Mouse (Mus musculus) stomach, embryonic 15.5 days (tissue): ENCODE results near the gene Nprl3. TPM values are rescaled to one million over a fixed set of nuclear protein-coding genes. Genes with fewer than 3 reads are reported as not detected.

Source experiments
- ATAC-seq: fragments of 200-750 bp; cut with Nextera tagmentation; 2 replicates; pipeline ENCODE4 v1.8.0; 2017; ENCODE audit warnings: low read depth, moderate number of reproducible peaks, moderate TSS enrichment; ENCODE audit not compliant: insufficient read depth, low FRiP score
- H3K27ac ChIP-seq: fragments of 300-500 bp; sonication (generic); 2 replicates; pipeline ENCODE4 v1.5.1; 2015; ENCODE audit warnings: mild to moderate bottlenecking, inconsistent platforms
- H3K27me3 ChIP-seq: fragments of 300-500 bp; sonication (generic); replicated peaks from 2 replicates; pipeline ENCODE4 v1.6.1; 2015; ENCODE audit warnings: inconsistent platforms
- H3K36me3 ChIP-seq: fragments of 300-500 bp; sonication (generic); 2 replicates; pipeline ENCODE4 v1.6.1; 2015; ENCODE audit warnings: inconsistent platforms
- H3K4me1 ChIP-seq: fragments of 300-500 bp; sonication (generic); 2 replicates; pipeline ENCODE4 v1.6.1; 2015; ENCODE audit warnings: inconsistent platforms
- H3K4me2 ChIP-seq: fragments of 300-500 bp; sonication (generic); 2 replicates; pipeline ENCODE4 v1.6.1; 2015; ENCODE audit warnings: mild to moderate bottlenecking, inconsistent platforms
- H3K4me3 ChIP-seq: fragments of 300-500 bp; sonication (generic); replicated peaks from 2 replicates; pipeline ENCODE4 v1.5.1; 2015; ENCODE audit warnings: inconsistent platforms
- H3K9ac ChIP-seq: fragments of 300-500 bp; sonication (generic); 2 replicates; pipeline ENCODE4 v1.6.1; 2015; ENCODE audit warnings: inconsistent platforms
- H3K9me3 ChIP-seq: fragments of 300-500 bp; sonication (generic); 2 replicates; pipeline ENCODE4 v1.6.1; 2016; ENCODE audit warnings: inconsistent platforms
- WGBS: fragments of 180-500 bp; shearing (Covaris S2); methylation state at CpG from one replicate; pipeline ENCODE4 v1.1.7; 2015; 5-methylcytosine and 5-hydroxymethylcytosine counted together
- polyA plus RNA-seq: library from polyadenylated mRNA; unstranded; fragments of >200 nt; fragmentation: Nextera tagmentation; extraction: Ambion mirVana; gene quantifications from 2 replicates; pipeline ENCODE4 v1.2.1, GENCODE M21; 2015

Gene Nprl3
- polyA plus RNA-seq, 1 experiment from 2014 or later = 35.6 TPM

DNA sequence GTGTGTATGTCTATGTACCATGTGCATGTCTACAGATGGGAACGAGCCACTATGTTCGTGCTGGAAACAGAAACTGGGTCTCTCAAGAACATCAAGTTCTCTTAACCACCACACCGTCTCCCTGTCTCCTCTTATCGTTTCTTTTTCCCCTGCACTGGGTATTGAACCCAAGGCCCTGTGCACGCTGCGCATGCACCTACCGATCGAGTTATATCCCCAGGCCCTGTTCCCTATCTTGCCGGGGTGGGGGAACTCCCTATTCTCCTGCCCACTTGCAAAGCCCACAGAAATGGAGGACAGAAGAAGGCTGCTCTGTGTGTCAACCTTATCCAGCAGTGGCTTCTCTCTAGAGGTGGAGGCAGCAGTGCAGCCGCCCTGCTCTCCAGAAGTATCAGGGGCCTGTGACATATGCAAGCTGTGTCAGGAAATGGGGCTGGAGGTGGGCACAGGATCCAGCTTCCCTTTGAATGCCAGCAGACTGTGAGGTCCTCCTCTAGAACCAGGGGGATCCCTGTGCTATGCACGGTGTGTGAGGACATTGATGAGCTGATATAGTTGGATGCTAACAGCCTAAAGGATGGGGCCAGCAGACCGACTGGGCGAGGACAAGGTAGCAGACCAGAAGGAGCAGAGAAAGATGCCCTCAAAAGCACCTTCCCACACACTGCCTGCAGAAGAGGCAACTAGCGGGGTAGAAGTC lies 69.1 kb downstream of the Nprl3 start:
- no peaks in the 10 kb centered on the region for H3K27me3 ChIP-seq
- 70% methylated on average over 14 of the region's 14 CpGs for WGBS
- no peak overlapping the region for H3K4me3 ChIP-seq
- H3K9me3 ChIP-seq = no peaks in the 10 kb centered on the region
- no peak overlapping the region for H3K9ac ChIP-seq
- H3K36me3 ChIP-seq = no peaks in the 10 kb centered on the region
- no peak overlapping the region for H3K27ac ChIP-seq
- no peak overlapping the region for H3K4me2 ChIP-seq
- H3K4me1 ChIP-seq = no peaks in the 10 kb centered on the region
- ATAC-seq = no peak

DNA sequence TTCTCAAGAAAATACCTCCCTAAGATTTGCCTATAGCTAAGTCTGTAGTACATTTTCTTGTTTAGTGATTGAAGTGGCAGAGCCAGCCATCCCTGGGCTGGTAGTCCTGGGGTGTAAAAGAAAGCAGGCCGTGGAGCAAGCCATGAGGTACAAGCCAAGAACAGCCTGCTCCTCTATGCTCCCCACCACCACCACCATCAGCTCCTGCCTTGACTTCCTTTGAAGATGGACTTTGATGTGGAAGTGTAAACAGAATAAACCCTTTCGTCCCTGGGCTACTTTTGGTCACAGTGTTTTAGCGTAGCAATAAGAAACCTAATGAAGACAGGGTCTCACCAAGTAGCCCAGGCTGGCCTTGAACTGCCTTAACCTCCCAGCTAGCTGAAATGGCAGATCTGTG lies 69.7 kb downstream of the Nprl3 start:
- H3K4me1 ChIP-seq = no peaks in the 10 kb centered on the region
- H3K4me2 ChIP-seq = no peak overlapping the region
- 41% methylated on average over 3 of the region's 3 CpGs for WGBS
- no peaks in the 10 kb centered on the region for H3K9me3 ChIP-seq
- no peak overlapping the region for H3K27ac ChIP-seq
- H3K9ac ChIP-seq = no peak overlapping the region
- H3K4me3 ChIP-seq = no peak overlapping the region
- no peaks in the 10 kb centered on the region for H3K36me3 ChIP-seq
- no peaks in the 10 kb centered on the region for H3K27me3 ChIP-seq
- no peak for ATAC-seq

DNA sequence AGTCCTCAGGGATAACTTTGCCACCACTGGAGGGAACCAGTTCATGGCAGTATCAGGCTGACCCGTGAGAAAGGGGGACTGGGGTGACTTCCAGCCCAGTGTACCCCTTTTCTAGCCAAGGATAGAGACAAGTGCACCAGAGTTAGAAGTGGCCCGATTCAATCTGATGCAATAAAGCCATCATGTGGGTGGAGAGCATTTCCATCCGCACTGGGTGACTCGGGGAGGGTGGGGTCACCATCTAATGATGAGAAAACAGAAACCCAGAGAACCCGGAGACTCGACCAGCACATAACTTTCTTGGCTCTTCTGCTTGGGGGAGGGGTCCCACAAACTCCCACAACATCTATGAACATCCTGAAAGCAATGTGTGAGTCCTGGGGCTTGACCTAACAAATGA lies 70.8 kb downstream of the Nprl3 start:
- WGBS = 65% methylated on average over 6 of the region's 6 CpGs
- no peak for ATAC-seq
- Histone ChIP-seq H3K27me3 (no peaks in the 10 kb centered on the region), H3K4me1 (no peaks in the 10 kb centered on the region), H3K4me2 (no peak overlapping the region), H3K36me3 (no peaks in the 10 kb centered on the region), H3K27ac (no peak overlapping the region), H3K9me3 (no peaks in the 10 kb centered on the region), H3K4me3 (no peak overlapping the region), H3K9ac (no peak overlapping the region)

DNA sequence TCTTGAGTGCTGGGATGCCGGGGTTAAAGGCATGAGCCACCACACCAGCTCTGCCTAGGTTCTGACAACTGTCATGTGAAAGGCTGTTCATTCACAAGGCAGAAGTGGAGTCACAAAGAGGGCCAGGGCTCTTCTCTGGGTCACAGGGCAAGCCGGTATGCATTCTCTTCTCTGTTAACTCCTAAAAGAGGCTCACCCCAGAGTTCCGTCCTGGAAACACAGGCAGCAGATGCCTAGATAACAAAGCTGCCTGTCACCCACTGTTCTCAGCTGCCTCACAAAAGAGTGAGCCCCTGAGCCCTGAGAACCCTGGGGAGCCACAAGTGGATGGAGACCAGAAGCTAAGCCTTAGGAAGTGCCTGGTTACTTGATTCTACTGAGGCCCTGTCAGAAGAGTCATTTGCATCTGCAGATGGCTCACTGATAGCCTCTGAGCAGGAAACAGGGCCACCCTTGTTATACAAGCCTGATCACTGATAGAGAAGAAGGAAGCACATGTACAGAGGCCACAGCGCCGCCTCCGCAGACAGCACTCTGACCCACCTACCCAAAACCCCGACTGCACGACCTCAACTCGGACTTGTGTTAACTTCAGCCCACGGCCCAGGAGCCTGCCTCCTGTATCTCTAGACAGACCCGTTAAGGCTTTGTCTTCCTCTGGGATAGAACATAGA lies 71.5 kb downstream of the Nprl3 start:
- Histone ChIP-seq H3K36me3 (no peaks in the 10 kb centered on the region), H3K4me3 (no peak overlapping the region), H3K9me3 (no peaks in the 10 kb centered on the region), H3K4me1 (no peaks in the 10 kb centered on the region), H3K9ac (no peak overlapping the region), H3K27ac (no peak overlapping the region), H3K4me2 (no peak overlapping the region), H3K27me3 (no peaks in the 10 kb centered on the region)
- WGBS = 26% methylated on average over 11 of the region's 11 CpGs
- ATAC-seq = no peak

DNA sequence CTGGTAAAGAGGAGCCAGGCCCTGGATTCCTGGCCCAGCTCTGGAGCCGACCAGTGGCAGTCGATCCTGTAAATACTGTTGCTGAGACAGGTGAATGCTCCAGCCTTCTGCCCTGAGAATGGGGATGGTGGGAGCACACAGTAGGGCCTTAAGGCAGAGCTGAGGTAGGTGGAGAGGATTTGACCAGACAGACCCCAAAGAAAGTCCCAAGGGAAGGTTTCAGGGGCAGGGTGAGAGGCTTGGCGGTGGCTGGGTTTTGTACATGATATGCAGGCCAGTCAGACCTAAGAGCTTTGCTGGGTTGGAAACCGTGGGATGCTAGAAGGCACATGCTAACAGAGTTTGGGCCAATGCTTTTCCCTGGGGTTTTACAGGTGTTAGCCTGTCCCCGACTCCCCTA lies 72.9 kb downstream of the Nprl3 start:
- H3K36me3 ChIP-seq = no peaks in the 10 kb centered on the region
- no peak overlapping the region for H3K4me3 ChIP-seq
- H3K9me3 ChIP-seq = no peaks in the 10 kb centered on the region
- no peak for ATAC-seq
- H3K27me3 ChIP-seq = no peaks in the 10 kb centered on the region
- no peak overlapping the region for H3K4me2 ChIP-seq
- H3K27ac ChIP-seq = no peak overlapping the region
- WGBS = 77% methylated on average over 5 of the region's 5 CpGs
- H3K9ac ChIP-seq = no peak overlapping the region
- H3K4me1 ChIP-seq = no peaks in the 10 kb centered on the region

DNA sequence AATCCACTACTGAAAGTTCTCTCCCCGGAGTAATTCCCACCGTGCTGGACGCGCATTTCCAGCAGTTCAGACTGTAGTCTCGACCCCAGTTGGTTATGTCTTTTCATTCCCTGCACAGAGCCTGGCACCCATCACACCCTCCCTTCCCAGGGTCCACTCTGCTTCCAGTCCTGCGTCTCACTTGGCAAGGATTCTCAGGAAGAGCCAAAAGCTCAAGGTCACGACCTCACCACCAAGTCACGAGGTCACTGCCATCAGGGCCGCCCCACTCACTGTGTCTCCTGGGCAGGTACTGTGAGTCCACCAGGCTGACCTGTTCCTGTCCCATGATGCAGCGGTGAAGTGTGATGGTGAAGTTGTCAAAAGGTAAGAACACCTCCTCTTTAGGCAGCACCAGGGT lies 73.4 kb downstream of the Nprl3 start:
- H3K4me2 ChIP-seq = no peak overlapping the region
- WGBS = 79% methylated on average over 10 of the region's 10 CpGs
- no peak overlapping the region for H3K9ac ChIP-seq
- no peak for ATAC-seq
- H3K27ac ChIP-seq = no peak overlapping the region
- no peaks in the 10 kb centered on the region for H3K36me3 ChIP-seq
- no peaks in the 10 kb centered on the region for H3K27me3 ChIP-seq
- H3K4me3 ChIP-seq = no peak overlapping the region
- no peaks in the 10 kb centered on the region for H3K4me1 ChIP-seq
- no peaks in the 10 kb centered on the region for H3K9me3 ChIP-seq

DNA sequence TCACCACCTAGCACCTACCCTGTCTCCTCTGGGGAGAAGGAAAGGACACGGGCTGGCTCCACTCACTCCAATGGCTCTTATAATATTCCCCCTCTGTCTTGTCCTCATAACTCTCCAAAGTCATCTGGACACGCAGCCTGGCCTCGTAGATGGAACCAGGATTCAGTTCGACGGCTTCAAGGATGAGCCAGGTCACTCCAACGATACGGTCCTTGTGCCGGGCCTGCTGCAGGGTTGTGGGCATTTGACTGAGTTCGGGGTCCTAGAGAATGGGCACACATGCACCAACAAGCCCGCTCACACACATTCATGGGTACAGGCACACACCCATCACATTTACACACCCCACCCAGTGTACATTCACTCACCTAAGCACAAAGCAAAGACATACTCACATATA lies 74.4 kb downstream of the Nprl3 start:
- Histone ChIP-seq H3K4me1 (no peaks in the 10 kb centered on the region), H3K4me3 (no peak overlapping the region), H3K4me2 (no peak overlapping the region), H3K27ac (no peak overlapping the region), H3K9ac (no peak overlapping the region), H3K36me3 (no peaks in the 10 kb centered on the region), H3K27me3 (no peaks in the 10 kb centered on the region), H3K9me3 (no peaks in the 10 kb centered on the region)
- 83% methylated on average over 10 of the region's 10 CpGs for WGBS
- no peak for ATAC-seq

DNA sequence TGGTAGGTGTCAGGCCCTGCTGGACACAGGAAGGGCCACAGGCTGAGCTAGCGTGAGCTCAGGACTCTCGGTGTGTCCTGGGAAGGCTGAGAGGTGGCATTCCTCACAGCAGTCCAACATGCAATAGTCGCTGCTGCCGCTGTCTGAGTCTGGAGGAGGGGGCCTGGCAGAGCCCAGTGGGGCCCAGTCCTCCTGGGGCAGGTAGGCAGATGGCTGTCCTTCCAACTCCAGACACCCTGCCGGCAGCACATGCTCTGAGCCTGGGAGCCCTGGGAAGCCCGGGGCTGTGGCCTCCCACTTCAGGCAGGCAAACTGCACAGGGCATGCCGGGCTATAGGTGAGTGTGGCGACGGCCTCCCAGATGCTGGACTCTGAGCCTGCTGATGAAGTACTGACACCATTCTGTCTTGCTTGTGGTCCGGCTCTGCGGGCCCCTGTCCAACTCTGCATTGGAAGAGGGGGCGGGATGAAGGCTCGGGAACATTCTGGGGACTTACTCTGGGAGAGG lies 76.8 kb downstream of the Nprl3 start:
- 75% methylated on average over 13 of the region's 13 CpGs for WGBS
- no peak for ATAC-seq
- Histone ChIP-seq H3K9ac (no peak overlapping the region), H3K4me1 (no peaks in the 10 kb centered on the region), H3K4me2 (no peak overlapping the region), H3K9me3 (no peaks in the 10 kb centered on the region), H3K27ac (no peak overlapping the region), H3K36me3 (no peaks in the 10 kb centered on the region), H3K27me3 (no peaks in the 10 kb centered on the region), H3K4me3 (no peak overlapping the region)

DNA sequence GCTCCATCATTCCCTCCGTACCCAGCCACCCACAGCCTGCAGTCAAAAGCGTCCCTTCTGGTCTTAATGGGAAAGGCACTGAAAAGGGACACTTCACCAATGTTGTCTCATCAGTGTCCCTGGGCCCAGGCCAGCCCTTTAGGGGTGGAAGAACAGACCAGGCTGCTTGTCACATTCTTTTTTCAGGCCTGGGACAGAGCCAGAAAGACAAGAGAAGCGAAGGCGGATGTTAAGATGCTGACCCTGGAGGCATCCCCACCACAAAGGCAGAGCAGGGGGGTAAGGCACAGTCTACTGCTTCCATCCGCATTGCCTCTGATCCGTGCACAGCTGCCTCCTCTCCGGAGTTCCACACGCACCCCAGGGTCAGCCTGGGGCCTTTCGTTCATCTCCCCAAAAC lies 77.4 kb downstream of the Nprl3 start:
- ATAC-seq = no peak
- H3K4me3 ChIP-seq = no peak overlapping the region
- WGBS = 77% methylated on average over 9 of the region's 9 CpGs
- no peaks in the 10 kb centered on the region for H3K36me3 ChIP-seq
- H3K27ac ChIP-seq = no peak overlapping the region
- no peak overlapping the region for H3K9ac ChIP-seq
- no peaks in the 10 kb centered on the region for H3K4me1 ChIP-seq
- no peaks in the 10 kb centered on the region for H3K27me3 ChIP-seq
- no peaks in the 10 kb centered on the region for H3K9me3 ChIP-seq
- H3K4me2 ChIP-seq = no peak overlapping the region

DNA sequence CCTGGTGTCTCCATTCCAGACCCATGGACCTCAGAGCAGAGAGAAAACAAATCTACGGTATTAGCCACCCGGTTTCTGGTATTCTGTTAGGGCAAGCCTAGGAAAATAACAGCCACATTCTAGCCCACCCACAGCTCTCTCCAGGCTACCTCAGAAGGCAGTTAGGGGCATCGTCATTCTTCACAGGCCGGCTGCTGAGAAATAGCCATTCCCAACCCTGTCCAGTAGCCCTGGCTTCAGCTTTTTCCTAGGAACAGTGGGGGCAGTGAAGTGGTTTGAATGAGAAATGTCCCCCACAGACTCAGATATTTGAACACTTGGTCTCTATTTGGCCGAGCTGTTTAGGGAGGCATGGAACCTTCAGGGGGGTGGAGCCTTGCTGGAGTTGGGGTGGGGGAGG lies 78.1 kb downstream of the Nprl3 start:
- H3K27ac ChIP-seq = no peak overlapping the region
- H3K36me3 ChIP-seq = no peaks in the 10 kb centered on the region
- WGBS = 67% methylated on average over 5 of the region's 5 CpGs
- no peaks in the 10 kb centered on the region for H3K9me3 ChIP-seq
- no peaks in the 10 kb centered on the region for H3K4me1 ChIP-seq
- ATAC-seq = no peak
- no peak overlapping the region for H3K4me3 ChIP-seq
- no peak overlapping the region for H3K9ac ChIP-seq
- H3K27me3 ChIP-seq = no peaks in the 10 kb centered on the region
- H3K4me2 ChIP-seq = no peak overlapping the region

DNA sequence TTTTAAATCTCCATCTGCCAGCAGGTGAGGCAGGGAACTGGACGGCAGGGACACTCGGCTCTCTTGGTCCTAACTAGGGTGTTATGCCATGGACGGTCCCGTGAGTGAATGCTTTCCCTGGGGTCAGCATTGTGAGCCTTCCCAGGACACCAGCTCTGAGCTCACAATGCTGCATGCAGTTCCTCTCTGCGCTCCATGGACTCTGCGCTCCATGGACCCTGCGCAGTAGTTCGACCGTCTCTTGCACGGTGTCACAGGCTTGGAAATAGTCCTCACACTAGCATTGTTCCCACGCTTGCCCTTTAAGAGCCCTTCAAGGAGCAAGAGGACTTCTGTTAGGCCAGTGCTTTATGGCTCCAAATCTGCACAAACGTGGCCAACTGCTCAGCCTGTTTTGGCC lies 78.6 kb downstream of the Nprl3 start:
- Histone ChIP-seq H3K4me2 (no peak overlapping the region), H3K27ac (no peak overlapping the region), H3K36me3 (no peaks in the 10 kb centered on the region), H3K9ac (no peak overlapping the region), H3K27me3 (no peaks in the 10 kb centered on the region), H3K4me3 (no peak overlapping the region), H3K9me3 (no peaks in the 10 kb centered on the region), H3K4me1 (no peaks in the 10 kb centered on the region)
- 83% methylated on average over 12 of the region's 12 CpGs for WGBS
- no peak for ATAC-seq

DNA sequence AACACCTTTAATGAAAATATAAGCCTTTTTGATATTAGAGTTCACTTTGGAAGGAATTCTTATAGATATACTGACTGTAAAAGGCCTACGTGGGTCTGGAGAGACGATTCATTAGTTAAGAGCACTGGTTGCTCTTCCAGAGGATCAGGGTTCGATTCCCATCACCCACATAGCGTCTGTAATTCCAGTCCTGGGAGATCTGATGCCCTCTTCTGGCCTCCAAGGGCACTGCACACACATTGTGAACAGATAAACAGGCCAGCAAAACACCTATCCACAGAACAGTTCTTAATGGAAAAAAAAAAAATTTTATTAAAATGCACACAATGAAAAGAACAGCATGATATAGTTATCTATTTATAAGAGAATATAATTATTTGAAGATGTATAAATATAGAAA lies 80.3 kb downstream of the Nprl3 start:
- WGBS = 83% methylated on average over 4 of the region's 4 CpGs
- H3K36me3 ChIP-seq = no peaks in the 10 kb centered on the region
- no peak overlapping the region for H3K9ac ChIP-seq

More for the DNA sequence above, 80.3 kb downstream of the Nprl3 start:
- no peaks in the 10 kb centered on the region for H3K27me3 ChIP-seq
- 0 out of 2 replicates have a peak, but pooled peaks cover 2% of the 10 kb centered on the region for H3K4me1 ChIP-seq
- no peak overlapping the region for H3K4me3 ChIP-seq
- no peak for ATAC-seq
- no peak overlapping the region for H3K27ac ChIP-seq
- H3K4me2 ChIP-seq = no peak overlapping the region
- no peaks in the 10 kb centered on the region for H3K9me3 ChIP-seq
